Mouse (Mus musculus): ENCODE results near the gene Olfr472.

GRCm38 (mm10) chr7:107930146-107930545, 32.4 kb downstream of the Olfr472 start, which contains the start of gene Olfr473:
- no peak for TF ChIP-seq CTCF (IDR thresholded peaks at IDR 0.05; ENCODE audit: control insufficient read depth, insufficient read depth, insufficient read length)
- TF ChIP-seq MAX (IDR thresholded peaks at IDR 0.05): no peak
- no peak for TF ChIP-seq USF1 (IDR thresholded peaks at IDR 0.05; ENCODE audit: low read depth)
- TF ChIP-seq MYOG (IDR thresholded peaks at IDR 0.05; ENCODE audit: control insufficient read depth, extremely low read depth, insufficient read length): no peak
- TF ChIP-seq FOSL1 (IDR thresholded peaks at IDR 0.05; ENCODE audit: insufficient read depth, low read length, poor library complexity, severe bottlenecking): no peak
- no peak for TF ChIP-seq MYOD1 (IDR thresholded peaks at IDR 0.05; ENCODE audit: control insufficient read depth, insufficient read length, low read depth)
- TF ChIP-seq CEBPB (IDR thresholded peaks at IDR 0.05; ENCODE audit: low read depth): no peak
